Mouse (Mus musculus) thymus, adult 18-20 months (tissue): ENCODE data around the gene Wdr61.

ENCODE experiments used
- DNase-seq, 2 experiments: peaks; one replicate each; pipeline ENCODE4 v3.0.0; 2022; ENCODE audit warnings: mixed read lengths in 2 of 2

Wdr61 gene

DNA sequence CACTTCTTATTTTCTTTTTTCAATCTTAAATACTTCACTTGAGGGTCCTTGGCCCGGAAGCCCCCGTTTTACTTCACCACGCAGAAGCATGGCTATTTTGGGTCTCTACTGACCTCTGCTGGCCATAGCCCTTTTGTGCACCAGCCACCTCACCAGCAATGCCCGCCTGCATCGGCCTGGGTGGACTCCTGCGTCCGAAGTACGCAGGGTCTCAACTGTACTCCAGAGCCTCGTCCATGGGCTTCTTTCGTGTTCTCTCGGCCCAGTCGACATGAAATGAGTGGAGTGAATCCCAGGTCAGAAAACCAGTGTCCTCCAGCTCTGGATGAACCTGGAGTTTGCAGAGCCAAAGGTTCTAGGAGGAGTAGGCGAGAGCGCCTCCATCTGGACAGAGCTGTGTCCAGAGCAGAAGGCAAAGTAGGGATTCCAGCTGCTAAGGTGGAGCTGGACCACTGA is 57.8 kb downstream of the Wdr61 start:
- DNase-seq, result peak; percentile 11 to 13

DNA sequence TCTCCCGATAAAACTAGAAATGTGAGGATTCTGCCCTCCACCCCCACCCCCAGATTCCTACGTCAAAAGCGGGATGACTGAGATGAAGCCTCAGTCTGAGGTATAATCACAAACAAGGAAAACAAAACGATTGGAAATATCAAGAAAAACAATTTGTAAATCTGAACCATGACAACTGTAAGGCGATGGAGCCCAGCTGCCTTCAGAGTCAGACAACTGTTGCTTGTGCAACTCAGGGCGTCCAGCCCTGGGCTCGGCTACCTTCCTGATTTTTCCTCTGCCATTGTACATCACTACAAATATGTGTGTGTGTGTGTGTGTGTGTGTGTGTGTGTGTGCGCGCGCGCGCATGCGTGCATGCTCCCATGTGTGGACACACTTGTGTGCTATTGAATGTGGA is 60.4 kb downstream of the Wdr61 start:
- no peak for DNase-seq

DNA sequence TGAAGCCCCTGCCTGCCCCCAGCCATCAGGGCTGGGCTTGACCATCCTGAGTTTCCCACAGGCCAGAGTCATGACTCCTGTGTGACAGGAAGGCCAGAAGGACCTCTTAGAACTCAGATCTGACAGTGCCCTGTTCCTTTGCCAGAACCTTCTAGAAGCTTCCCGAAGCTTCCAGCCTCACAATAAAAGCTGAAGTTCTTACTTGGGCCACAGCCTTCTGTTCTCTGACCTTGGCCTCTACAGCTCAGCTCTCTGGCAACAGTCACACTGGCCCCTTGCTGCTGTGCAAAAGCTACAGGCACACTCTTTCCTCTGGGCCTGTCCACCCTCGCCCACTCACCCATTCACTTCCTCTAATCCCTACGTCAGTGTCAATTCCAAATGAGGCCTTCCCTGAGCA is 62.4 kb downstream of the Wdr61 start:
- DNase-seq, result no peak

DNA sequence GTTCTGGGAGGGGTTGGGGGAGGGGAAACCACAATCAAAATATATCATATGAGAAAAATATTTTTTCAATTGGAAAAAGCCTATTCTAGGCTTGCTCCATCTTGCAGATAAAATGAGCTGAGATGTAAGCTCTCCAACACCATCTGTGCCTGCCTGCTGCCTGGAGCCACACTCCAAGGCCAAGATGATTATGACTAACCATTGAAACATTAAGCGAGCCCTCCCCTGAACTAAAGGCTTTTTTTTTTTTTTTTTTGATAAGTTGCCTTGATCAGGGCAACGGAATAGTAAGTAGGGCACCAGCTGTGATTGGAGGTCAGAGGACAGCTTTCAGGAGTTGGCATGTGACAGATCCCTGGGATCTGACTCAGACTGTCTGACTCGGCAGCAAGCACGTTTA is 65.9 kb downstream of the Wdr61 start:
- DNase-seq, result no peak

DNA sequence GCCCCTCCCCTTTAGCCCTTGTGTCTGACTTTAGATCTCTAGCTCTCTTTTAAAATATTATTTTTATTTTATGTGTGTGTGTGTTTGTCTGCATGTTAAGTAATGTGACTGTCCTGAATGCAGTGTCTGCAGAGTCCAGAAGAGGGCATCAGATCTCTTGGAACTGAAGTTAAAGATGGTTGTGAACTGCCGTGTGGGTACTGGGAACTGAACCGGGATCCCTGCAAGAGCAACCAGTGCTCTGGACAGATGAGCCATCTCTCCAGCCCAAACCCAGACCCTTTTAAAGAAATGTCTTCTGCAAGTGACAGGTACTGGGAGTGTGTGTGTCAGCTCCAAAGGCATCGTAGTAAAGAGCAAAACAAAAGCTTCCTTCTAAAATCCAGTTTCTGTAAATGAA is 68.2 kb downstream of the Wdr61 start:
- DNase-seq, result no peak
